Mouse (Mus musculus) ES-Bruce4 (cell line): Measurements from ENCODE around the gene Dusp27. TPM values are rescaled to one million over a fixed set of nuclear protein-coding genes. Genes with fewer than 3 reads are reported as not detected.

ENCODE experiments used
- H3K27ac ChIP-seq: 2 replicates; pipeline ENCODE4 v1.5.1; 2012; ENCODE audit warnings: low read length, inconsistent platforms; ENCODE audit not compliant: insufficient read depth
- H3K27me3 ChIP-seq: 2 replicates; pipeline ENCODE4 v1.6.1; 2012; ENCODE audit warnings: mild to moderate bottlenecking, low read length, inconsistent platforms; ENCODE audit not compliant: control insufficient read depth, poor library complexity, insufficient read depth, severe bottlenecking
- H3K36me3 ChIP-seq: 2 replicates; pipeline ENCODE4 v1.6.1; 2012; ENCODE audit warnings: inconsistent platforms, mild to moderate bottlenecking, low read length, moderate library complexity; ENCODE audit not compliant: control insufficient read depth, poor library complexity, insufficient read depth, severe bottlenecking
- H3K4me1 ChIP-seq: one replicate; pipeline ENCODE4 v1.8.1; 2011; ENCODE audit warnings: low read length; ENCODE audit not compliant: control insufficient read depth, insufficient read depth
- H3K4me3 ChIP-seq: 2 replicates; pipeline ENCODE4 v1.5.1; 2011; ENCODE audit warnings: low read depth, mild to moderate bottlenecking, low read length
- H3K9ac ChIP-seq: 2 replicates; pipeline ENCODE4 v1.6.1; 2012; ENCODE audit warnings: low read depth, mild to moderate bottlenecking, inconsistent platforms; ENCODE audit not compliant: poor library complexity, severe bottlenecking
- H3K9me3 ChIP-seq: replicated peaks from 2 replicates; pipeline ENCODE4 v1.6.1; 2012; ENCODE audit warnings: mild to moderate bottlenecking, low read length, inconsistent platforms; ENCODE audit not compliant: control insufficient read depth, poor library complexity, insufficient read depth, severe bottlenecking
- CTCF ChIP-seq: IDR thresholded peaks from one replicate; pipeline ENCODE4 v1.8.1; 2011; ENCODE audit warnings: low read depth, low read length
- EP300 ChIP-seq: IDR thresholded peaks from 2 replicates; pipeline ENCODE4 v1.6.1; 2011; ENCODE audit warnings: low read depth, low read length; ENCODE audit not compliant: insufficient read depth
- POLR2A ChIP-seq: IDR thresholded peaks from one replicate; pipeline ENCODE4 v1.8.1; 2011; ENCODE audit warnings: low read length; ENCODE audit not compliant: insufficient read depth
- polyA plus RNA-seq: library from polyadenylated mRNA; stranded (reverse); fragments of >200 nt; gene quantifications from 2 replicates; pipeline ENCODE4 v1.2.4, GENCODE M21; 2011; ENCODE audit warnings: low read depth; ENCODE audit not compliant: missing spikeins, insufficient read depth, insufficient read length

Gene Dusp27
- polyA plus RNA-seq: 3.9 and 5.8 TPM in 2 replicates

DNA sequence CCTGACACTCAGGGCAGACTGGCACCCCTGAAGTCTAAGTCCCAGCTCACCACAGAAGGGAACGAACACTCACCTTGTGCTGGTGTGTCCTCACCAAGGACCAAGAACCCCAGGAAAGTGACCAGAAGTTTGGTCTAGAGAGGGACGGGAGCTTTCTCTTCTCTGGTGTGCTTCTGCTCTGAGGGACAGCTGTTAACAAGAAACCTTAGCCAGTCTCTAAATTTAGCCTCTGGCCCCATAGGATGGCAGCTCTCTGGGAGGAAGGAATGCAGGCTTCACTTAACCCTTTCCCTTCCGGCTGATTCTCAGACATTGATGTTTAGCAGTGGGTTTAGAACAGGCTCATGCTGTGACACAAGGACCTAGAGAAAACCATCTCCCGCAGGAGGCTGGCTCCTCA is at the start of gene Dusp27:
Gene Dusp27, minus strand, starts transcription at position 204 of the 400 bp plus-strand sequence.
- no peak for TF ChIP-seq CTCF
- no peak for TF ChIP-seq POLR2A
- TF ChIP-seq EP300: no peak
- H3K9ac ChIP-seq: peak within 1 kb of the TSS; percentile 81
- H3K4me3 ChIP-seq: peak within 1 kb of the TSS; percentile 67
- peaks cover 3% of the 10 kb centered on the region for H3K4me1 ChIP-seq
- H3K36me3 ChIP-seq: no peaks in the 10 kb centered on the region
- H3K27ac ChIP-seq: peak within 1 kb of the TSS; percentile 98
- H3K27me3 ChIP-seq: no peaks in the 10 kb centered on the region
- H3K9me3 ChIP-seq: peaks cover 4% of the 10 kb centered on the region

DNA sequence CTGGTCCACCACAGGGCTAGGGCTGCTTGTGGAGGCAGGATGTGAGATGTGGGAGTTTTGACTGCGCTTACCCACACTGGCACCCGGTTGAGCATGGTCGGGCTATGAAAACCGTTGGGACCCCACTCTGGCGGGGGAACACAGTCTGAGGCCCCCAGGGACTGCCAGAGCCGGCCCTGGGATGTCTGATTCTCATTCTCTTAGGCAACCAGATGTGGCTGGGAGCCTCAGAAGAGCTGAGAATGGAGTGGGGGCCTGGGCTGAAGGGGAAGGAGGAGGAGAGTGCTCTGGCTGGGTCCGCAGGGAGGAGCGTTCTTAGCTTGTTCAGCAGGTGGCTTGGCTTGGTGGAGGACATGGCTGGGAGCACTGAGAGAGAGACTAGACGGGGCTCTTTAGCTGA is 45.9 kb upstream of the Dusp27 start:
- Histone ChIP-seq H3K4me1 (no peaks in the 10 kb centered on the region), H3K27me3 (no peaks in the 10 kb centered on the region), H3K4me3 (no peak overlapping the region), H3K36me3 (no peaks in the 10 kb centered on the region), H3K9ac (no peak overlapping the region), H3K27ac (no peak overlapping the region), H3K9me3 (no peaks in the 10 kb centered on the region; the same call in 1 of the 2 replicates)
- TF ChIP-seq CTCF: no peak
- TF ChIP-seq EP300: no peak
- no peak for TF ChIP-seq POLR2A

DNA sequence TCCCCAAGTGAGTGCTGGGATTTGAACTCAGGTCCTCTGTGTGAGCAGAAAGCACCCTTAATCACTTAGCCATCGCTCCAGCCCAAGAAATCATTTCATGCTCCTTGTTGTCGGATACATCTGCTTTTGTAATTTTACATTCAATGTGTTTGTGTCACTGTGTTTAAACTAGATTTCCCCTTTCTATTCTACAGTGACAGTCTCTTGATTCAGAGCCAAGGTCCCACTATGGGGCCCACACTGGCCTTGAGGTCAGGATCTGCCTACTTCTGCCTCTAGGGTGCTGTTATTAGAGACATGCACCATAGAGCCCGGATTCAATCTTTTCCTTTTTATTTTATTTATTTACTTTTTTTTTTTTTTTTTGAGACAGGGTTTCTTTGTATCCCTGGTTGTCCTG is 45.3 kb upstream of the Dusp27 start:
- no peak overlapping the region for H3K4me3 ChIP-seq
- H3K27me3 ChIP-seq: no peaks in the 10 kb centered on the region
- H3K4me1 ChIP-seq: no peaks in the 10 kb centered on the region
- TF ChIP-seq EP300: no peak
- H3K36me3 ChIP-seq: no peaks in the 10 kb centered on the region
- no peaks in the 10 kb centered on the region; the same call in 1 of the 2 replicates for H3K9me3 ChIP-seq
- no peak overlapping the region for H3K9ac ChIP-seq
- no peak overlapping the region for H3K27ac ChIP-seq

DNA sequence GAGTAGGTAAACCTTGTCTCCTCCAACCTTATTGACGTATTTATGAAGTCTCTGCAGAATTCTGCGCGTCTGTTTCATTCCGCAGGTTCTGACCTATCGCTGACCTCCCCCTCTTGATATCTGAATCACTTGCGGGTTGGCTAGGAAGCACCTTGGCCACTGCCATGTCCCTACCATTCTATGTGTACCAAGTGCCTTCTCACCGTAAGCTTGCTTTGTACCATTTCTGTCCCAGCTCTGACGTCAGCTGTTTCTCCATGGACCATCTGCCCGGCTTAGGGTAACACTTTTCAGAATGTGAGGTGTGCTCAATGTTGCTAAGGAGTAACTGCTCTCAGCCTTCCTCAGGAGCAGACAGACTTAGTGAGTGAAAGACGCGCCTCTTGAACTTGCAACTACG is 43.1 kb upstream of the Dusp27 start:
- TF ChIP-seq POLR2A (no peak), EP300 (no peak), CTCF (no peak)
- no peaks in the 10 kb centered on the region; the same call in 1 of the 2 replicates for H3K9me3 ChIP-seq
- H3K4me3 ChIP-seq: no peak overlapping the region
- H3K36me3 ChIP-seq: no peaks in the 10 kb centered on the region
- no peaks in the 10 kb centered on the region for H3K27me3 ChIP-seq
- no peaks in the 10 kb centered on the region for H3K4me1 ChIP-seq
- no peak overlapping the region for H3K9ac ChIP-seq
- no peak overlapping the region for H3K27ac ChIP-seq

DNA sequence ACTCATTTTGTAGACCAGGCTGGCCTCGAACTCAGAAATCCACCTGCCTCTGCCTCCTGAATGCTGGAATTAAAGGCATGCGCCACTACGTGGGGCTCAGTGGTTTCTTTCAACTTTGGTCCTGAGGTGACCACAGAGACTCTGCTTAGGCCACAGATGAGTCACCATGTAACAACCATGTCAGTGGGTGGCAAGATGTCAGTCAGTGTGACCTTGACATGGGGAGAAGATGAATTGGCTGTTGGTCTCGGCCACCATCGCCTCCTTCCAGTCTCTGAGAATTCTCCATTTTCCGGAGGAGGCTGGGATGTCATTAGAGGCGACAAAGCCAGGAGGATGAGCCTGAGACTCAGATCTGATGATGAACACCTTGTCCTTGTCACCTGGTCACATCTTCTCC is 42.0 kb upstream of the Dusp27 start:
- no peak for TF ChIP-seq POLR2A
- TF ChIP-seq CTCF: no peak
- no peak for TF ChIP-seq EP300
- Histone ChIP-seq H3K9ac (no peak overlapping the region), H3K27me3 (no peaks in the 10 kb centered on the region), H3K36me3 (peaks cover 9% of the 10 kb centered on the region; the same call in 1 of the 2 replicates), H3K27ac (no peak overlapping the region), H3K4me3 (no peak overlapping the region), H3K4me1 (no peaks in the 10 kb centered on the region), H3K9me3 (peaks cover 9% of the 10 kb centered on the region)

DNA sequence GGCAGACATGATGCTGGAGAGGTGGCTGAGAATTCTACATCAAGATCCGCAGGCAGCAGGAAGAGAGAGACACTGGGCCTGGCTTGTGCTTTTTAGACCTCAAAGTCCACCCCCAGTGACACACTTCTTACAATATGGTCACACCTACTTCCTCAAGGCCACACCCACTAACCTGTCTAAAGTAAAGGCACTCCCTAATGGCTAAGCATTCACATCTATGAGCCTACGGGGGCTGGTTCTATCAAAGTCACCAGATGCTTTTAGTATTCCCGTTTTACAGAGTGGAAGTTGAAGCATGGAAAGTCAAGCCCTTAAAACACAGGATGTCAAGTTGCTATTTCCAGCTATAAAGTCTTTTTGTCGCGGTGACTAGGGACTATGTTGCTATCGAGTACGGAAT is 40.3 kb upstream of the Dusp27 start:
- Histone ChIP-seq H3K36me3 (peaks cover 9% of the 10 kb centered on the region; the same call in 1 of the 2 replicates), H3K9me3 (peaks cover 17% of the 10 kb centered on the region), H3K4me3 (no peak overlapping the region), H3K9ac (no peak overlapping the region), H3K4me1 (no peaks in the 10 kb centered on the region), H3K27me3 (no peaks in the 10 kb centered on the region), H3K27ac (no peak overlapping the region)
- TF ChIP-seq CTCF (no peak), EP300 (no peak), POLR2A (no peak)
